Mouse (Mus musculus) liver, postnatal 0 days (tissue): ENCODE results near the gene Nacc1. TPM values are rescaled to one million over a fixed set of nuclear protein-coding genes. Genes with fewer than 3 reads are reported as not detected.
A peak's percentile ranks its signal among the peaks of the same experiment; 100 is the strongest.
"Not testable (repeated sequence)": the region's sequence is repeated elsewhere in the genome, so short reads cannot be mapped to it uniquely, and the experiment has no call there.

ENCODE experiments used
- ATAC-seq: fragments of 200-750 bp; cut with Nextera tagmentation; 2 replicates; pipeline ENCODE4 v1.8.0; 2017; ENCODE audit warnings: mild to moderate bottlenecking, moderate library complexity
- DNase-seq: peaks from one replicate; pipeline ENCODE4 v3.0.0-alpha.2; 2016
- H3K27ac ChIP-seq: fragments of 300-500 bp; sonication (generic); 2 replicates; pipeline ENCODE4 v1.5.1; 2014; ENCODE audit warnings: antibody characterized with exemption, moderate library complexity, mild to moderate bottlenecking, low read depth
- H3K27me3 ChIP-seq: fragments of 300-500 bp; sonication (generic); 2 replicates; pipeline ENCODE4 v1.6.1; 2014; ENCODE audit warnings: low read length, control low read depth, mixed read lengths; ENCODE audit not compliant: insufficient read depth
- H3K36me3 ChIP-seq: fragments of 300-500 bp; sonication (generic); replicated peaks from 2 replicates; pipeline ENCODE4 v1.6.1; 2014; ENCODE audit warnings: mild to moderate bottlenecking, control low read depth, low read length, moderate library complexity, mixed read lengths; ENCODE audit not compliant: insufficient read depth
- H3K4me1 ChIP-seq: fragments of 300-500 bp; sonication (generic); 2 replicates; pipeline ENCODE4 v1.6.1; 2014; ENCODE audit warnings: antibody characterized with exemption, mild to moderate bottlenecking, control low read depth; ENCODE audit not compliant: insufficient read depth
- H3K4me2 ChIP-seq: fragments of 300-500 bp; sonication (generic); 2 replicates; pipeline ENCODE4 v1.6.1; 2014; ENCODE audit warnings: low read depth, mild to moderate bottlenecking, low read length, moderate library complexity, mixed read lengths
- H3K4me3 ChIP-seq: fragments of 300-500 bp; sonication (generic); 2 replicates; pipeline ENCODE4 v1.5.1; 2014; ENCODE audit warnings: low read depth, low read length
- H3K9ac ChIP-seq: fragments of 300-500 bp; sonication (generic); replicated peaks from 2 replicates; pipeline ENCODE4 v1.6.1; 2014; ENCODE audit warnings: mild to moderate bottlenecking, moderate library complexity
- H3K9me3 ChIP-seq: fragments of 300-500 bp; sonication (generic); 2 replicates; pipeline ENCODE4 v1.6.1; 2016; ENCODE audit warnings: mild to moderate bottlenecking, control low read depth, low read length, mixed read lengths
- CTCF ChIP-seq: sonication (generic); IDR thresholded peaks from 2 replicates; pipeline ENCODE4 v1.5.1; 2016; ENCODE audit warnings: antibody characterized with exemption, low read depth
- EP300 ChIP-seq: IDR thresholded peaks from 2 replicates; pipeline ENCODE4 v1.6.1; 2016; ENCODE audit warnings: antibody characterized with exemption, low read depth, mild to moderate bottlenecking
- WGBS: fragments of 180-500 bp; shearing (Covaris S2); extraction: QIAGEN DNeasy Blood & Tissue Kit; methylation state at CpG from one replicate; pipeline ENCODE4 v1.1.7; 2014; ENCODE audit not compliant: insufficient replicate concordance; 5-methylcytosine and 5-hydroxymethylcytosine counted together
- polyA plus RNA-seq: library from polyadenylated mRNA; unstranded; fragments of >200 nt; fragmentation: Nextera tagmentation; extraction: Ambion mirVana; gene quantifications from 2 replicates; pipeline ENCODE4 v1.2.1, GENCODE M21; 2015

Nacc1 gene
- polyA plus RNA-seq, 1 experiment from 2014 or later = 3.6 TPM

DNA sequence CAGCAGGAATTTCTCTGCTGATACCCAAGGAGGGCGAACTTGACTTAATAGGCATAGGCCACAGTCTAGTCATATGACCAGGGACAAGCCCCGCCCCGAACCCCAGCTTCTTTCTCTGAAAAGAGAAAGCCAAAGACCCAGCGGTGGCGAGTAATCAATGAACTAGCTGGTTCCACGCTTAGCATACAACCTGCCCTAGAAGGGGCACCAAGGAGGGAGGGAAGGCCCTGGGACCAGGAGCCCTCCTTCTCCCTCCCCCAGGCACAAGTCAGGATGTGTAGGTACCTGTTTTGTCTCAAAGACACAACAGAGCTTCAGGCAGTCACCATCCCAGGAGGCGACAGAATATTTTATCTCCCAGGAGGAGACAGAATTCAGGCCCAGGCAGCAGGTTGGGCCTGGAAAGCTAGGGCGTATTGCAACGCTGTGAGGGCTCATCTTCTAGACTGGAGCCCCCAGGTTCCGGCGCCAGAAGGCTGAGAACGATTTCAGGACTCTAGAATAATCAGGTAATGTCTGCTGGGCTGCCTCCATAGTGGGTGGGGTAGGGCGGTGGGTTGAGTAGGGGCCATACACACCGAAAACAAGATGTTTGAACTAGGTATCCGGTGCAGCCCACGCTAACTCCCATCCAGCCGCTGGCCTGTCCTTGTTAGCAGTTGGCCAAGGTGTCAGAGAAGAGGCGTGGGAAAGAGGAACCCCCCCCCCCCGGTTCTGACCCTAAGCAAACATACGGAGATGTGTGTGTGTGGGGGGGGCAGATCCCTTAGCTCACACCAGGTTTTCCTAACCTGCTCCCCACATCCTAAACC is 1.3 kb downstream of the Nacc1 start, which contains the start of gene Trmt1:
Trmt1 (plus strand) TSS at position 117 of the 812 bp plus-strand sequence.
- Histone ChIP-seq H3K9ac (peak within 1 kb of the TSS; percentile 93), H3K4me1 (peaks cover 38% of the 10 kb centered on the region), H3K9me3 (no peaks in the 10 kb centered on the region), H3K27ac (peak within 1 kb of the TSS; percentile 89), H3K4me2 (peak within 1 kb of the TSS; percentile 94), H3K4me3 (peak within 1 kb of the TSS; percentile 91), H3K27me3 (no peaks in the 10 kb centered on the region), H3K36me3 (peaks cover 12% of the 10 kb centered on the region)
- 9% methylated on average over 19 of the region's 20 CpGs for WGBS
- no peak for TF ChIP-seq EP300
- TF ChIP-seq CTCF = no peak
- ATAC-seq (no peak), DNase-seq (peak; percentile 58)

DNA sequence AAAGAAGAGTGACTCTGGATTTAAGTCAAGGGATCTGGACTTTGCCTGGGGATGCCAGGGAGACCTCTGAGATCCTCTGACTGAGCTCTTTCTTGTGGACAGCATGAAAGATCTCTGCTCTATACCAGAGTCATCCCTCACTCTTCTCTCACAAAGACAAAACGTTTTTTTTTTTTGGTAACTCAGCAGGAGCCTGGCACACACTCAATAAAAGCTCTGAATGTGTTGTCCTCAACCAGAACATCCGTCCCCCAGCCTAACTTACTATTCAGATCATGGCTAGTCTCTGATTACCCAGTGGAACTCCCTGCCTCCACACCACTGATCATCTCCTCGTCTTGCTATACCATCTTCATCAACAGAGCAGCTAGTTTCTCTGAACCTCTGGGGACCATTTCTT is 3.1 kb downstream of the Nacc1 start:
- Histone ChIP-seq H3K27ac (no peak overlapping the region), H3K36me3 (0 out of 2 replicates have a peak, but pooled peaks cover 9% of the 10 kb centered on the region)
- no peak for TF ChIP-seq EP300
- no peak for TF ChIP-seq CTCF

DNA sequence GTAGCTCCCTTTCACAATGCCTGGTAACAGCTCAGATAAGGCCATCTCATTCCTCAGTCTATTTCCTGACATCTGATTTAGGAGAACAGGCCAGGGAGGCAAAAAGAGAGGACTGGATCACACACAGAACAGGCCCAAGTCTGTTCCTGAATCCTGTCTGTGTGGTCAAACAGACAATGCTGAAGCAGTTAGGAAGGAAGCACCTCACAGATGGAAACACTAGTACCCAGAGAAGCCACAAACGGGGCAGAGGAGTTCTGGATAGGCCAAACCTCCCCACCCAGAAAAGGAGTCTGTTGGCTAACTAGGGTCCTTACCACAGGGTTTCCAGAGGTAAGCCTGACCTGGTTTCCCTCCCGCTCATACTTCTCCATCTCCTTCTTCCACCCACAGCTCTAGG is 5.4 kb downstream of the Nacc1 start:
- WGBS = 64% methylated on average over 2 of the region's 2 CpGs
- H3K4me3 ChIP-seq = no peak overlapping the region
- H3K36me3 ChIP-seq = 0 out of 2 replicates have a peak, but pooled peaks cover 12% of the 10 kb centered on the region
- no peak for ATAC-seq
- no peak overlapping the region for H3K27ac ChIP-seq
- TF ChIP-seq CTCF (no peak), EP300 (no peak)
- no peak overlapping the region for H3K4me2 ChIP-seq
- no peak for DNase-seq
- no peaks in the 10 kb centered on the region for H3K9me3 ChIP-seq
- peaks cover 17% of the 10 kb centered on the region for H3K4me1 ChIP-seq
- no peak overlapping the region for H3K9ac ChIP-seq
- no peaks in the 10 kb centered on the region for H3K27me3 ChIP-seq

More for the DNA sequence above, 3.1 kb downstream of the Nacc1 start:
- peaks cover 29% of the 10 kb centered on the region for H3K4me1 ChIP-seq
- no peak overlapping the region for H3K9ac ChIP-seq
- H3K4me2 ChIP-seq = no peak overlapping the region
- 56% methylated on average over 3 of the region's 3 CpGs for WGBS
- no peak overlapping the region for H3K4me3 ChIP-seq
- H3K27me3 ChIP-seq = no peaks in the 10 kb centered on the region
- H3K9me3 ChIP-seq = no peaks in the 10 kb centered on the region
- no peak for DNase-seq
- ATAC-seq = no peak

DNA sequence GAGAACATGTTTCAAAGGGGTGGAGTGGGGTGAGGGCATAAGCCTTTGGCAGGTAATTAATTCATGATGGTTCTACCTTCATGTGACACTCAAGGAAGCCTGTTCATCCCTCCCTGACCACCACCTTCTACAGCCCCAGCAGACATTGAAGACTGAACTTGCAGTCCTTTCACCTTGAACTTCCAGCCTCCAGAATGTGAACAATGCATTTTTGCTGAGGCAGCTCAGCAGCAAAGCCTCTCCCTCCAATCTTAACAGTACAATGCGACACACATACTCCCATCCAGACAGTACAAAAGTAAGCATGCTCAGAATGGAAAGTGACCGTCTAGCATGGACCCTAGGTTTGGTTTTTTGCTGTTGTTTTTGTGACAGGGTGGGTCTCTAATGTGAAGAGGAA is 6.2 kb downstream of the Nacc1 start:
- no peak overlapping the region for H3K9ac ChIP-seq
- whole genome bisulfite sequencing = 80% methylated on average over 2 of the region's 2 CpGs
- no peak overlapping the region for H3K4me3 ChIP-seq
- H3K27ac ChIP-seq = no peak overlapping the region
- no peak overlapping the region for H3K4me2 ChIP-seq
- DNase-seq (no peak), ATAC-seq (no peak)
- H3K4me1 ChIP-seq = peaks cover 12% of the 10 kb centered on the region
- TF ChIP-seq CTCF (no peak), EP300 (no peak)
- H3K36me3 ChIP-seq = 0 out of 2 replicates have a peak, but pooled peaks cover 12% of the 10 kb centered on the region
- H3K27me3 ChIP-seq = no peaks in the 10 kb centered on the region
- H3K9me3 ChIP-seq = no peaks in the 10 kb centered on the region

DNA sequence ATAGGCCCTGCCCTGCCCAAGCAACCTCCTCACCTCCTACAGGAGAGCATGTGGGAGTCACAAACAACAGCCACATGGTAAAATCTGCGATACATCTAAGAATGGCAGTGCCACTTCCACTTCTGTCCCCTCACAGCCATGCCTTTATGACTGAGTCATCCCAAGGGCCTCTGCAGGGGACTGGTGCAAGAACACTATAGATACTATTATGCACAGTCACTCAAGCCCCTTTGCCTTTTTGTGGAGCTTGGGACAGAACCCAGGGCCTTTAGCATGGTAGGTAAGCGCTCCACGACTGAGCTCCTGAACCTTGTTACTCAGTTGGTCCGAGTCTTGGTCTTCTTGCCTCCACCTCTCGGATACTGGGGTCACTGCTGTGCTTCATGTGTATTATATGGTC is 10.4 kb downstream of the Nacc1 start:
- H3K4me3 ChIP-seq = no peak overlapping the region
- H3K9me3 ChIP-seq = no peaks in the 10 kb centered on the region
- no peaks in the 10 kb centered on the region for H3K27me3 ChIP-seq
- peaks cover 35% of the 10 kb centered on the region for H3K36me3 ChIP-seq
- no peak for DNase-seq
- 84% methylated on average over 5 of the region's 5 CpGs for WGBS
- no peak overlapping the region for H3K4me2 ChIP-seq
- no peak overlapping the region for H3K27ac ChIP-seq
- ATAC-seq = no peak
- no peaks in the 10 kb centered on the region for H3K4me1 ChIP-seq
- TF ChIP-seq EP300 = no peak
- no peak for TF ChIP-seq CTCF
- H3K9ac ChIP-seq = no peak overlapping the region

DNA sequence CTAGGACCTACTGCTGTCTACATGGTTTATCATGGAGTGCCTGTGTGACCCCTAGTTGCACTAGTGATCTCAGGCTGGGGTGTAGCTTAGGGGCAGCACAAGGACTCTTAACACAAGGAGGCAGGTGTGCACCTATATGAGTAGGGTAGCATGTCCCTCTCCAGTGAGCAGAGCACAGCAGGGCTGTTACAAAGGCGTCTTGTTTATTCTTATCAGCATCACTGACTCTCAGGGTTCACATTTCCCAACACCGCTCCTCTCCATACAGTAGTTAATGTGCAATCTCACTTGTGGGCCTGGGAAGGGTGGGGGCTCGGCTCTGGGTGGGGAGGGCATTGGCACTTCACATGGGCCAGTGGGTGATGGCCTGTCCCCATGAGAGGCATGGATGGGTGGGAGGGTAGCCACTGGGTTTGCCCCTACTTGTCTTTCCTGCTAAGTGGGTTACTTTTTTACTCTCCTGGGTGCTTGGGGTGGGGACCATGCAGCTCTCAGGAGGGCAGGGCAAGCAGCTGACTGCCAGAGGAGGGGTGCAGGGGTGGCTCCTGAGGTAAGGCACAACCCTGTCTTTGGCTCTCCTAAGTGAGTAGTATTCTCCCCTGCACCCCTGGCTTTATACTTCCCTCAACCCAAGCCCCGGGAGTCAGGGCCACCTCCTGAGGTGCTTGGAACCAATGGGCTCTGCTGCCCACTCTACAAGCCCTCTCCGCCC is 17.2 kb downstream of the Nacc1 start:
- not testable (repeated sequence) for DNase-seq, H3K9me3 ChIP-seq, H3K27me3 ChIP-seq, H3K9ac ChIP-seq, H3K4me3 ChIP-seq, H3K4me2 ChIP-seq
- peak overlapping the region; percentile 57 for H3K27ac ChIP-seq
- ATAC-seq = peak; percentile 81
- H3K4me1 ChIP-seq = peaks cover 13% of the 10 kb centered on the region
- 71% methylated on average over 5 of the region's 5 CpGs for WGBS
- peaks cover 18% of the 10 kb centered on the region for H3K36me3 ChIP-seq
